Mouse (Mus musculus) heart, adult 11 months (tissue): ENCODE measurements around the gene Zfp804a.

ENCODE experiments used
- DNase-seq: peaks from one replicate; pipeline ENCODE4 v3.0.0; 2022

Zfp804a gene

DNA sequence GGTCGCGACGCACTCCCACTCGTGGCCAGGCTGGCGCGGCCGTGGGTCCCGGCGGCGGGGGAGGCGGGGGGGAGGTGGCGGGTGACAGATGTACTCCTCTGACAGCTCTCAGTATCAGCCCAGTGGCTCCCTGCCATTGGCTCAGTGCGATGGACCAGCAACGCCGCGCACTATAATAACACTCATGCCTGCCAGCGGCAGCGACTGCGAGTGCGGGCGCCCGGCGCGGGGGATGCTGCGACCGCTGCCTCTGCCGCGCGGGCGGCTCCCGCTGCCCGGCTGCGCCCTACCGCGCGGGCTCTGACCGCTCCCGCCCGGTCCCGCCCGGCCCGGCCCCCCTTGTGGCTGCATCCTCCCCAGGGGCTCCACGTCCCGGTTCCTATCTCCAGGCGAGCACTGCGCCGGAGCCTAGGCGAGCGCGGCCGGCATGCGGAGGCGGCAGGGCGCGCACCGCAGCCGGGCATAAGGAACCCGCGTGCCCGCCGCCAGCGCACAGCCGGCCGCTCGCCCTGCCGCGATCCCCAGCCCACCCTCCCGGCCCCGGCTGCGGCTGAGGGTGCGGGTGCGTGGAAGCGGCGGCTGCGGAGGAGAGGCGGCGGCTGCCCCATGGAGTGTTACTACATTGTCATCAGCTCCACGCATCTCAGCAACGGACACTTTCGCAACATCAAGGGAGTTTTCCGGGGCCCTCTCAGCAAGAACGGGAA is at the start of gene Zfp804a:
Gene Zfp804a (plus strand): TSS at position 38 of the 707 bp plus-strand sequence.
- no peak for DNase-seq

DNA sequence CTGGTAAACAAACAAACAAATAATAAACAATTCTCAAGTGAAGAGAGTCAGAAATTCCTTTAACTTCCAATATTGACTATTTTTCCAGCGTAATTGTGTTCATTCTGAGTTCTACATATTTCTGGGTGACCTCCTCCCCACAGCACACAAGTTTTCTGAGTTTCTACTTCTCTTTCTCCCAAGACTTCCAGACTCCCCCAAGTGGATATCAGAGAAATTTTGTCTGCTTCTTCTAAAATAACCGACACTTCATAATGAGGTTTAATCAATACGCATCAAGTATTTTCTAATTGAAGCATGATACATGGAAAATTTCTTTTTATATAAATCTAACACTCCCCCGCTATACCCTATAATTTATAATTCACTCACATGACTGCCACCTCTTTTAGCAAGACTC is 1.4 kb upstream of the Zfp804a start:
- no peak for DNase-seq

- DNase-seq: peak; percentile 71
Observed at GRCm38 (mm10) chr2:82052338-82053184, 461 bp upstream of the Zfp804a start.

DNA sequence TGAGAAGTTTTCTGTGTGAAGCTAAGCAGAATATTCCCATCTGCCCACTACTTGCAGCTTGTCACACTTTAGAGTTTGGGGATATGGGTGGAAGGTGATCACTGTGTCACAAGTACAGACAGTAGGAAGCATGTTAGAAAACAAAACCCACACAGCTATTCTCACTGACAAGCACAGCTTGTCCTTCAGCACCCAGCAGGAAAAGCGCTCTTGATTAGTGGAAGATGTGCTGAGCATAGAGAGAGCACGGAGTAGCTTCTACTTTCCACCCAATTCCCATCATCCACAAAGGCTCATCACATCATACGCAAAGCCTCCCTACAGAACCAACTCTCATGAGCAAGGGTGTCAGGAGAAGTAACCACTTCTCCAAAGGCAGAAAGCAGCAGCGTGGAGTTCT is 1.4 kb downstream of the Zfp804a start:
- no peak for DNase-seq

DNA sequence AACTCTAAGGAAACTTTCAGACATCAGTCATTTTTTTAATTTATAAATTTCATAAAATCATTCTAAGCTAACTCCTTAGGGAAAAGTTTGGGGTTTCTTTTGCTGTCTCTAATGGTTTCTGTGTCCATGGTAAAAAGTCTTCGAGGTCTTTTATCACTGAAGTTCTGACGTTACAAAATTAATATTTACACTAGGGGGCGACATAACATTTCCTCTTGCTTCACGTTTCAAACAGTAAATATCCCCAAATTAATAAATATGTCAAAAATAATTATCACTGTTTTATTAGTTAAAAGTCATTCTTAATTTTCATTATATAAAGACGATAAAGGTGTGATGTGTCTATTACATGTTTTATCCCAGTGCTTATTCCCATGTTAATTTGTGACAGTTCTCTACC is 11.6 kb downstream of the Zfp804a start:
- no peak for DNase-seq

DNA sequence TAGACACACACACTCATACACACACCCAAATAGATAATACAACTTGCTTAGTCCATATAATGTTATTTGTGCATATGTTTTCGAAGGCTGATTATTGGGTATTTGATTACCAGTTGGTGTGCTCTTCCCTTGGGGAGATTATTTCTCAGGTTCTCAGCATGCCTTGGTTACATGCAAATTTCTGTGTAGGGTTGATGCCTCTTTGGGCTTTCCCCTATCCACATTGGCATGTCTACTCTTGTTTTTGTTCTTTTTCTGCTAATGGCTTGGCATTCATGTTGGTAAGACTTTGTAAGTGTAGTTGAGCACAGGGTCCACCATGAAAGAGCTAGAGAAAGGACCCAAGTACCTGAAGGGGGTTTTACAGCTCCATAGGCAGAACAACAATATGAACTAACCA is 14.9 kb downstream of the Zfp804a start:
- peak; percentile 15 for DNase-seq

- DNase-seq: no peak
Observed at GRCm38 (mm10) chr2:82069172-82069571, 16.1 kb downstream of the Zfp804a start.

GRCm38 (mm10) chr2:82076883-82077282 is 23.9 kb downstream of the Zfp804a start:
- DNase-seq: no peak

GRCm38 (mm10) chr2:82078287-82078994 is 25.4 kb downstream of the Zfp804a start:
- no peak for DNase-seq

GRCm38 (mm10) chr2:82080678-82081077 is 27.7 kb downstream of the Zfp804a start:
- DNase-seq: no peak

- no peak for DNase-seq
Observed at GRCm38 (mm10) chr2:82113148-82113547, 60.1 kb downstream of the Zfp804a start.

- no peak for DNase-seq
Observed at GRCm38 (mm10) chr2:82113650-82114049, 60.6 kb downstream of the Zfp804a start.

DNA sequence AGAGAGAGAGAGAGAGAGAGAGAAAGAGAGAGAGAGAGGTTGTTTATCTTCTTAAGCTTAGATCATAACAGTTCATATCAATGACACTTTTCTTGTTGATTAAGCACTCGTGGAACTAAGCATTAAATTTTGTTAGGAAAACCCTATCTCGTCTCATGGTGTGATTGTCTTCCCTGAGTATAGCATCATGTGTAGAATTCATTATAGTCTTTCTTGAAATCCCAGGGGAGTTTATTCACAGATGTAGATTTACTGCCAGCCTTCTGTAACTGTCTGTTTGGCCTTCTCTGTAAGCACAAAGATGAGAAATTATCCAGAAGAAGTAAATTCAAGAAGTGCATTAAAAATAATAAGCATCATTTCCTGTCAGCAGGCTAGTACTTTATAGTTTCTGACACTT is 66.6 kb downstream of the Zfp804a start:
- DNase-seq: no peak

DNA sequence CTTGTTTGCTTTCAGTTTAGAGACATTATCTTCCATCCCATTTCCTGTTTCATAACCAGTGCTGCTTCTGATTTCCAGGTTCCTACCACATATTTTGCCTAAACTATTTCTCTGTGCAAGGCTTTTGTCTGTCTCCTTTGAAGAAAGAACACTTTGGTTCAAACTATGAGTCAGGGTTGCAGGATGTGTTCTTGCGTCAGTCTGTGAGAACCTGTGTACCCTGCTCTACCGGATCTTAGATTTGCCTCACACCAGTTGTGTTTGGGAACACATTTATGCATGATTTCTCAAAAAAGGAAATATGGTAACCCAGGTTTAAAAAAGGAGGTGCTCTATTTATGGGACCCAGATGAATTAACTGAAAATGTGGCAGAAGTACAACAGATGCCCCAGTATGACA is 125.7 kb downstream of the Zfp804a start:
- no peak for DNase-seq

- no peak for DNase-seq
Observed at GRCm38 (mm10) chr2:82181010-82181409, 128.0 kb downstream of the Zfp804a start.

GRCm38 (mm10) chr2:82199901-82200300 is 146.9 kb downstream of the Zfp804a start:
- DNase-seq: no peak

DNA sequence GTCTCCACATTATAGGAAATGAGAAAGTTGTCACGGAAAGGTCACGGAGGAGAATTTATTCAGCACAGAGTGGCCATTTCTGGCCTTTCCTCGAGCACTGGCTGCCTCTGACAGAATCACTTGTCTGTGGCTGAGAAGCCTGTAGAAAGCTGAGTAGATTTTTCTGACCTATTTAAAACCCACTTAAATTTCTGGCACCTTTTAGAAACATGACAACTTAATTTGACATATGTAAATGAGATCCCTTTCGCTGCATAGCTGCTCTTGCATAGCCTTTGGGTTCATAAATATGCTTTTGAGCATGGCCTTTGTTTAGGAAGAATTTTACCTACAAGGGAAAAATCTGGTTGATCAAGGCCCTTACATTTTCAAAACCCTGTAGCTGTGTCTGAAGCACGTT is 147.6 kb downstream of the Zfp804a start:
- DNase-seq: no peak

DNA sequence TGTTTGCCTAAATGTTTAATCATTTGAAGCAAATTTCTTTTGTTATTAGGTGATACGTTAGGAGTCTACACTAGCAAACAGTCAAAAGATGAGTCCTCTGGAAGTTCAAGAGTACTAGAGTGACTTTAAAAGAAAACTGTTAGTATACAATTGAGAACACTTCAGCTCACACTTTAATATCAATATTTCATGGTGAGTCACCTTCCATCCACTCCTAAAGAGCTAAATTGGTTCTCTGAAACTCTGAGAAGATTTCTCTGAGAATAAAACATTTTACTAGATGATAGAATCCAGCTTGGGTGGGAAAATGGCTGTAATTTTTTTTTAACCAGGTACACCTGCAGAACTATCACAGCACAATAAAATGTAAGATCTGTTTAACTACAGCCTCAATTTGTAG is 157.6 kb downstream of the Zfp804a start:
- DNase-seq: no peak

DNA sequence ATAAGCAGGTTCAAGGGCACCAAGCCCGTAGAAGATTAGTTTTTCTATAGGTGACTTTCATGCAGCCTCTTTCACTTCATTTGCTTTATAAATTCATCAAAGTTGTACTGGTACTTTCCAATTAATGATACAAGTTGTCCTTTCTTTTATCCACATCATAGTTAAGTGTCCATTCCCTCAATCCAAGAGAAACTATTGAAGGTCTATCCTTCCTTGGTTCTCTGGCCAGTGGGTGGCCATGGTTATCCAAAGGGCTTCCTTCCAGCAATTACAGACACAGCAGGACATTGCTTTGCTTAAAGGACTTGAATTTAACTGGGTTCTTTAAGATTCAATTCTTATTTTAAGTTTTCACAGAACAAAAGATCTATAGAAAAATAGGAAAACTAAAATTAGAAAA is 158.9 kb downstream of the Zfp804a start:
- no peak for DNase-seq

DNA sequence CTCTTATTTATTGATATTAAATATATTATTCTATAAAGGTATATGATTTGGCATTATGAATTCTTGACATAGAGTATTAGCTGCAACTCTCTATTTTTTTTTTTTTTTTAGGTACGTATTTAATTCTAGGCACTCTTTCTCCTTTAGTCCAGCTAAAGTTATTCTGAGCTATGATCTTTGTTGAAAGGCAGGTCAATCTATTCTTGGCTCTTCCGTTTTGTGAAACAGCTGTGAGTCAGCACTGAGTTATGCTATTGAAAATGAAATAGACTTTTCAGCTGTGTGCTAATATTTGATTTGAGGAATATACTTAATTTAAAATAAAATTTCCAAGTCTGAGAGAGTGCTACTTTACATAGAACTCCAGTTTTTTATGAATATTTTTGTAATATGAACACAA is 164.9 kb downstream of the Zfp804a start:
- no peak for DNase-seq

DNA sequence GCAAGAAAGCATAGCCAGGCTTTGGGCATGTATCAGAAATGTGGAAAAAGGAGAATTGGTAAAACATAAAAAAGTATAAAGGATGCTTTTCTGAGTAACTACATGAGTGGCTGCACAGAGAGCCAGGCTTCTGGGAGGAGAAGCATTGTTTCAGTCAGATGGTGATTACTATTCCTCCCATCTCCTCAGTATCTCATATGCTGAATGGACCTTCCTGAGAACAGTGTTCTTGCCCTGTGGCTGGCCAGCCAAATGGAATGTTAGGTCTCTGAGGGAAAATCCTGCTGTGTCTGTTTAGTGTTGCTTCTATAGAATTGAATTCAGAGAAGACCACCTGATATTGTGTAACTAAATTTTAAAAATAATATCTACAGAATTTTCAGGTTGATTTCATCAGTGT is 193.0 kb downstream of the Zfp804a start:
- no peak for DNase-seq

DNA sequence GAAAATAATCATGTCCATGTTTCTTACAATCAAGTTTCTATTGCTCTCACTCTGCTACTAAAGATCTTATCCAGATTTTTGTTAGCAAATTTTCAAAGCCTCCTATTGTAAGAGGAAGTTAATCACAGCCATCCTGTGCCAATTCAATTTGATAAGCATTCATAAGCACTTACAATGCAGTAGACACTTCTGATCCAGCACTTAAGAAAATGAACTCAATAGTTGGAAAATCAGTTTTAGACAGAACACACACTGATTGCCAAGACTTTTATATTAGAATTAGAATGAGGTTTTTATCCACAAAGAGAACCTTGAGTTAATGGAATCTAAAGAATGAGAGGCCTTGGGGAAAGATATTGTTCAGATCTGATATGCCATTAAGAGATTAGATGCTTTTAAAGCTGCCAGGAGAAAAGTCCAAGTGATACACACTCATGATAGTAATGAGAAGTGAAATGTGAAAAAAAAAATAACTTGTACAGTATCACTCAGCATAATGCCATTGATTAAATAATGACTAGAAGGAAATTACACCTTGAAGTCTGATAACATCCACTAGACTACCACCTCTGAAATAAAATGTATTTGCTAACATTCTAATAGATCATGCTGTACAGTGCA is 194.0 kb downstream of the Zfp804a start:
- no peak for DNase-seq

- DNase-seq: no peak
Observed at GRCm38 (mm10) chr2:82253382-82253781, 200.4 kb downstream of the Zfp804a start.
